Mouse (Mus musculus): Measurements from ENCODE around the gene Tns1.

GRCm38 (mm10) chr1:74076230-74076629 is 48.0 kb downstream of the Tns1 start:
- TF ChIP-seq CTCF (IDR thresholded peaks at IDR 0.05) (no peak), POLR2A (IDR thresholded peaks at IDR 0.05; ENCODE audit: insufficient read depth, low read depth, low read length) (no peak), EP300 (IDR thresholded peaks at IDR 0.05; ENCODE audit: insufficient read depth, low read depth, low read length) (no peak)

All from heart, adult 2 months (tissue).